Mouse (Mus musculus) embryonic facial prominence, embryonic 14.5 days (tissue): ENCODE measurements around the gene Ptrh2. TPM values are rescaled to one million over a fixed set of nuclear protein-coding genes. Genes with fewer than 3 reads are reported as not detected.
A peak's percentile ranks its signal among the peaks of the same experiment; 100 is the strongest.

Experiments
- ATAC-seq: fragments of 200-750 bp; cut with Nextera tagmentation; 2 replicates; pipeline ENCODE4 v1.8.0; 2017; ENCODE audit warnings: low read depth, moderate number of reproducible peaks, moderate TSS enrichment
- DNase-seq: peaks from one replicate; pipeline ENCODE4 v3.0.0-alpha.2; 2015; ENCODE audit warnings: low spot score
- H3K27ac ChIP-seq: fragments of 300-500 bp; sonication (generic); replicated peaks from 2 replicates; pipeline ENCODE4 v1.5.1; 2014; ENCODE audit warnings: low read depth, mild to moderate bottlenecking, low read length, moderate library complexity
- H3K27me3 ChIP-seq: fragments of 300-500 bp; sonication (generic); replicated peaks from 2 replicates; pipeline ENCODE4 v1.6.1; 2014; ENCODE audit warnings: low read length; ENCODE audit not compliant: control insufficient read depth, insufficient read depth
- H3K36me3 ChIP-seq: fragments of 300-500 bp; sonication (generic); 2 replicates; pipeline ENCODE4 v1.6.1; 2014; ENCODE audit warnings: low read length, mixed read lengths; ENCODE audit not compliant: control insufficient read depth, insufficient read depth
- H3K4me1 ChIP-seq: fragments of 300-500 bp; sonication (generic); 2 replicates; pipeline ENCODE4 v1.6.1; 2014; ENCODE audit warnings: antibody characterized with exemption, low read length; ENCODE audit not compliant: control insufficient read depth, insufficient read depth
- H3K4me2 ChIP-seq: fragments of 300-500 bp; sonication (generic); 2 replicates; pipeline ENCODE4 v1.6.1; 2014; ENCODE audit warnings: low read depth, mild to moderate bottlenecking, low read length, moderate library complexity, mixed read lengths
- H3K4me3 ChIP-seq: fragments of 300-500 bp; sonication (generic); 2 replicates; pipeline ENCODE4 v1.5.1; 2014; ENCODE audit warnings: low read depth, mild to moderate bottlenecking, low read length
- H3K9ac ChIP-seq: fragments of 300-500 bp; sonication (generic); 2 replicates; pipeline ENCODE4 v1.6.1; 2014; ENCODE audit warnings: low read depth, mild to moderate bottlenecking, low read length, moderate library complexity, mixed read lengths
- H3K9me3 ChIP-seq: fragments of 300-500 bp; sonication (generic); 2 replicates; pipeline ENCODE4 v1.6.1; 2016; ENCODE audit warnings: low read length; ENCODE audit not compliant: control insufficient read depth
- WGBS: fragments of 180-500 bp; shearing (Covaris S2); extraction: QIAGEN DNeasy Blood & Tissue Kit; methylation state at CpG from one replicate; pipeline ENCODE4 v1.1.7; 2014; 5-methylcytosine and 5-hydroxymethylcytosine counted together
- polyA plus RNA-seq: library from polyadenylated mRNA; unstranded; fragments of >200 nt; fragmentation: Nextera tagmentation; extraction: Ambion mirVana; gene quantifications from 2 replicates; pipeline ENCODE4 v1.2.1, GENCODE M21; 2014

The Ptrh2 gene
- polyA plus RNA-seq, 1 experiment from 2014 or later, result 26.9 TPM

DNA sequence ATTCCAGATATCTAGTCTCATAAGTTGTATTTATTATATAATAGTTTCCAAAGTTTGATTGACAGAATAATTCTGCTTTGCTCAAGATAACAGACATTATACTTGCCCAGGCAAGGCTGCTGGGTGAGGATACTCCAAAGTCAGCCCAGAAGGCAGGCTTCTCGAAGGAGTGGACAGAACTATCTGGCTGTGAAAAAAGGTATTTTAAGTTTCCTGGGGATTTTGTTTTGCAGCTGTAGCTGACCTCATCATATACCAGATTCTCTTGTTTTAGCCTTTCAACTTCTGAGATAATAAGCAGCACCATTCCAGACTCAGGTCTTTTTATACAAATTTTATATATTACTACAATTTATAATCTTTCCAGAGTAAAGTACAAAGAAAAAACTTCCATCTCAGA lies 34.2 kb upstream of the Ptrh2 start:
- H3K9me3 ChIP-seq, result no peaks in the 10 kb centered on the region
- H3K27ac ChIP-seq, result no peak overlapping the region
- no peak overlapping the region for H3K4me2 ChIP-seq
- no peaks in the 10 kb centered on the region for H3K4me1 ChIP-seq
- H3K4me3 ChIP-seq, result no peak overlapping the region
- DNase-seq, result no peak
- no peak for ATAC-seq
- no peaks in the 10 kb centered on the region for H3K27me3 ChIP-seq
- WGBS, result 58% methylated on average over 1 of the region's 1 CpGs
- no peaks in the 10 kb centered on the region for H3K36me3 ChIP-seq
- no peak overlapping the region for H3K9ac ChIP-seq

DNA sequence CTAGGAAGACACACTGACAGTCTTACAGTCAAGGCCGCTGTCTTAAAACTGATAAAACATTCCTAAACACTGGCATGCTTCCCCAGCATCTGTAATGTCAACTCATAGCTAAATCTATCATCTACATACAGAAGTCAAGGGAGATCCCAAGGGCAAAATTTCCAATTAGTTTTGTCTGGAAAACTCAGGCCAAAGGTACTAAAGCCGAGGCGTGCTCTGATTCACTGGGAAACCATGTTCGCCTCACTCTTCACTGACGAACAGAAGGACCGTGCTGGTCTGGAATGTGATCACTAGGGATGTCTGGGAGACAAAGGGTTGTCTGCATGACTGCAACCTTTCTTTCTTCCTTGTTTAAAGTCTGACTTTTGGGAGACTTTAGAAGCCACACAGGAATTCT lies 33.1 kb upstream of the Ptrh2 start:
- H3K4me1 ChIP-seq, result no peaks in the 10 kb centered on the region
- no peaks in the 10 kb centered on the region for H3K36me3 ChIP-seq
- no peak for ATAC-seq
- H3K9me3 ChIP-seq, result no peaks in the 10 kb centered on the region
- H3K4me2 ChIP-seq, result no peak overlapping the region
- WGBS, result 65% methylated on average over 6 of the region's 6 CpGs
- H3K27ac ChIP-seq, result no peak overlapping the region
- no peaks in the 10 kb centered on the region for H3K27me3 ChIP-seq
- peak; percentile 24 for DNase-seq
- no peak overlapping the region for H3K9ac ChIP-seq
- H3K4me3 ChIP-seq, result no peak overlapping the region

DNA sequence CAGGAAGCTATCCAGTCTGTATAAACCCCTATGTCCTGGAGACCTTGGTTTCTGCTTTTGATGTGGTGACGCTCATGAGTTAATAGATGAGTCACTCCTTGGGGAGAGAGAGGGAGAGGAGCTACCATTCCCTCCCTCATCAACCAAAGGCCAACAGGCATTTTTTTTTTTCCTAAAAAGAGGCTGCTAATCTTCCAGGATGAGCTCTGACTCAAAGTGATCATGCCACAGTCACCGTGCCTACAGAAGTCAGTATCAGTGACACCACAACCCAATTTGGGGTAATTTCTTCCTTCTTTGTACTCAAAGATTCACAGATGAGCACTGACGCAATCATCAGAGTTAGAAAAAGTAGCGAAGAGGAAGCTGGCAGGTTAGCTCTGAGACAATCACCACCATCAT lies 31.2 kb upstream of the Ptrh2 start:
- Histone ChIP-seq H3K27me3 (no peaks in the 10 kb centered on the region), H3K4me1 (no peaks in the 10 kb centered on the region), H3K9me3 (no peaks in the 10 kb centered on the region), H3K9ac (no peak overlapping the region), H3K27ac (no peak overlapping the region), H3K4me3 (no peak overlapping the region), H3K36me3 (no peaks in the 10 kb centered on the region), H3K4me2 (no peak overlapping the region)
- WGBS, result 92% methylated on average over 4 of the region's 4 CpGs
- ATAC-seq (no peak), DNase-seq (no peak)

DNA sequence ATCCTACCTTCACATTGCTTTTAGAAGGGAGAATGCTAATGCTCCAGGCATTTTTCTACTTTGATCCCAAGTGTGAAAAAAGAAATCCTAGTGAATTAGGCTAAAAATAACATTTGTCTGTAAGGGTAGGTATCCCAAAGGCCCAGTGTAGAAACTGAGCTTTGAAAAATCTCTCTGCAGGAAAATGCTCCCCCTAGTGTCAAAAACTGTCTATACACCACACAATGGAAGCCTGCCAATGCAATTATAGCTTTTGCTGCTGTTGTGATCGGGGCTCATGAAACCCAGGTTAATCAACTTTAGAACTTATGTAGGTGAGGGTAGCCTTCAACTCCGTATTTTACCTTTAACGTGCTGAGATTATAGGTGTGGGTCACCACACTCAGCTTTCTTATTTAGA lies 30.3 kb upstream of the Ptrh2 start:
- WGBS, result 22% methylated on average over 3 of the region's 3 CpGs
- no peak overlapping the region for H3K27ac ChIP-seq
- 0 out of 2 replicates have a peak, but pooled peaks have one; percentile 41 for ATAC-seq
- H3K4me1 ChIP-seq, result no peaks in the 10 kb centered on the region
- H3K4me2 ChIP-seq, result no peak overlapping the region
- H3K36me3 ChIP-seq, result no peaks in the 10 kb centered on the region
- DNase-seq, result peak; percentile 80
- no peaks in the 10 kb centered on the region for H3K9me3 ChIP-seq
- H3K27me3 ChIP-seq, result no peaks in the 10 kb centered on the region
- H3K4me3 ChIP-seq, result no peak overlapping the region
- no peak overlapping the region for H3K9ac ChIP-seq

DNA sequence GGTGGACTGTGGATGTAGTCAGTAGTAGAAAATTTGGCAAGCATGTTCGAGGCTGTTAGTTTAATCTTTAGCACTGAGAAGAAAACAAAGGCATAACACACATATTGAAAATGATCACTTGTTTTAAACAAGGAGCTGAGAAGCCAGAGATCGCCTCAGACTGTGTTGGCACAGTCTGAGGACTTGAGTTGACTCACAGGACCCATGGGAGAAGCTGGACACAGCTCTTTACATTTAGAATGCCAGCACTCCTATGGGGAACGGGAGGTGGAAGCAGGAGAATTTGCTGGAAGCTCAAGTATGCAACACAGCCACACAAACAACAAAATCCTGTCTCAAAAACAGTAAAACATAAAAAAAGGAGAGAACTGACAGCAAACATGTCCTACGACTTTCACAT lies 29.7 kb upstream of the Ptrh2 start:
- H3K4me3 ChIP-seq, result no peak overlapping the region
- H3K4me2 ChIP-seq, result no peak overlapping the region
- no peaks in the 10 kb centered on the region for H3K4me1 ChIP-seq
- no peaks in the 10 kb centered on the region for H3K27me3 ChIP-seq
- no peaks in the 10 kb centered on the region; the same call in 1 of the 2 replicates for H3K36me3 ChIP-seq
- DNase-seq (no peak), ATAC-seq (no peak)
- no peaks in the 10 kb centered on the region for H3K9me3 ChIP-seq
- H3K9ac ChIP-seq, result no peak overlapping the region
- no peak overlapping the region for H3K27ac ChIP-seq
- 80% methylated on average over 4 of the region's 4 CpGs for WGBS

DNA sequence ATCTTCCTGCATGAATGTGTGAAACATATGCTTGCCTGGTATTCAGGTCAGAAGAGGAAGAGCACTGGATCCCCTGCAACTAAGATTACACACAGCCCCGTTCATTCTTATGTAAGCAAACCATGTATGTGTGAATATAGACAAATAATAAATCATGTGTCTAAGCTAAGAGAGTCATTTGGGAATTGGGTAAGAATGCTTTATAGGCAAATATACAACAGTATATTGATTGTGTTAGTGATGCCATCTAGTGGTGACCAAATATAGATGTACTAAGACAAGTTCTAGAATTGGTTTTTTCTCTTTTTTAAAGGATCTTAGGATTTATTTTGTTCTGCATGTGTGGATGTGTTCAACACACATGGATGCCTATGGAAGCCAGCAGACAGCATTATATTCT lies 28.1 kb upstream of the Ptrh2 start:
- Histone ChIP-seq H3K4me1 (no peaks in the 10 kb centered on the region), H3K27ac (no peak overlapping the region), H3K36me3 (peaks cover 3% of the 10 kb centered on the region; the same call in 1 of the 2 replicates), H3K27me3 (no peaks in the 10 kb centered on the region), H3K4me2 (no peak overlapping the region), H3K9me3 (no peaks in the 10 kb centered on the region), H3K9ac (no peak overlapping the region), H3K4me3 (no peak overlapping the region)
- WGBS, result 58% methylated on average over 1 of the region's 1 CpGs
- peak; percentile 78 for DNase-seq
- no peak for ATAC-seq

DNA sequence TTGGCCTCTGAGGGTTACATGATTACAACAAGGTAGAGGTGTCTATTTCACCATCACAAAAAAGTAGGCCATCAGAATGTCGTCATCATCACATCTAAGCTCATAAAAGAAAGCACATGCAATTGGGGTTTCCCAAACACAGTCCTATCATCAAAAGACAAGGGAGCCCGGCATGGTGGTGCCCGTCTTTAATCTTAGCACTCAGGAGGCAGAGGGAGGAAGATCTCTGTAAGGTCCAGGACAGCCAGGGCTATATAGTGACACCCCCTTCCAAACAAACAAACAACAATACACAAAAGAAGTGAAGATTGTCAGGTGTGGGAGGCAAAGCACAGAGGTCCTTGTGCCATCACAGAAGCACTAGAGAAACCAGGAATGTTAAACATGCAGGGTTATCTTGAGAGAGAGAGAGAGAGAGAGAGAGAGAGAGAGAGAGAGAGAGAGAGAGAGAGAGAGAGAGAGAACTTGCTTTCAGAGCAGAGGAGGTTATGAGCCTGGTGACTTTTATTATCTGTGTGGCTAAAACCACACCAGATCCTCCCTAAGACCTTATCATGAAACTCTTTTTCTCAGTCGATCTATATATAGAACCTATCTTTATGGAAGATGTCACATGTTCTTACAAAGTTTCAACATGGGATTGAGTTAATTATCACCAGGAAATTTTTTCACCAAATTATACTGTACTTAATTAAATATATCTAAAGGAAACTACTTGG lies 26.8 kb upstream of the Ptrh2 start:
- H3K9ac ChIP-seq, result no peak overlapping the region
- H3K4me2 ChIP-seq, result no peak overlapping the region
- H3K4me3 ChIP-seq, result no peak overlapping the region
- DNase-seq, result no peak
- WGBS, result 81% methylated on average over 4 of the region's 4 CpGs
- peaks cover 14% of the 10 kb centered on the region for H3K36me3 ChIP-seq
- H3K27ac ChIP-seq, result no peak overlapping the region
- ATAC-seq, result no peak
- H3K27me3 ChIP-seq, result no peaks in the 10 kb centered on the region
- no peaks in the 10 kb centered on the region for H3K4me1 ChIP-seq
- H3K9me3 ChIP-seq, result no peaks in the 10 kb centered on the region

DNA sequence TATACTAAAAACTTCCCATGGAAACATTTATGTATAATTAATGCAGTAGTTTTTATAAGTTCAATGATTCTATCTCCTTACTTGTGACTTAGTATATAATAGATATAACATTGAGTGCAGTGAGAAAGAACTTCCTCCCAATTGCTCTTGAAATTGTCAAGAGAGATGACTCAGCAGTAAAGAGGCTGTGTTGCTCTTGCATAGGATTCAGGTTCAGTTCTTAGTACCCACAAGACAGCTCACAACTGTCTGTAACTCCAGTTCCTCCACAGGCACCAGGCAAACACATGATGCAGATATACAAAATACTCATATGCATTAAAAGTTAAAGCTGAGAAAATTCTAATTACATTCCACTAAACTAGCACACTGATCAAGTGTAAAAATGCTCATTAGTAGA lies 25.9 kb upstream of the Ptrh2 start:
- Histone ChIP-seq H3K4me2 (no peak overlapping the region), H3K27ac (no peak overlapping the region), H3K9ac (no peak overlapping the region), H3K4me1 (no peaks in the 10 kb centered on the region), H3K4me3 (no peak overlapping the region), H3K27me3 (no peaks in the 10 kb centered on the region), H3K9me3 (no peaks in the 10 kb centered on the region), H3K36me3 (peaks cover 22% of the 10 kb centered on the region)
- ATAC-seq (no peak), DNase-seq (no peak)
